Mouse (Mus musculus) ES-CJ7 (cell line): ENCODE data around the gene Rbp4.
A peak's percentile ranks its signal among the peaks of the same experiment; 100 is the strongest.

Experiments
- DNase-seq: peaks from one replicate; pipeline ENCODE4 v3.0.0; 2011; ENCODE audit warnings: low read depth, low spot score

Rbp4 gene

DNA sequence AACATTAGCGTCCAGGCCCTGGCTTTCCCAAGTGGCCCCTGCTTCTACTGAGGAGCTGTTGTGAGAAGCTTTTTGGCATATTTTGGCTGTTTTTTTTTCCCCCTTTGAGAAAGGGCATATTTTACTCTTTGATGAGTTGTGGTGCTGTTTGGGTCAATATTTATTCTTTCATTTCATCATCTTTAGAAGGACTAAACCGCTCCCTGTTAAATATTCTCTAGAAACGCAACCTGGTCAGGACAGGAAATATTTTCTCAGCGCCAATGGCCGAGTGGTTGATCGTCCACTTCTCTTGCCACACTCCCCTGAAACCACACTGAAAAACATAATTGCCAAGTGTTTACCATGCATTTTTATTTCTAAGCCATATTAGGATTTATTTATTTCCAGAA is at the start of gene Rbp4:
Gene Rbp4 (minus strand): TSS at position 63 of the 392 bp plus-strand sequence.
- DNase-seq, result no peak

DNA sequence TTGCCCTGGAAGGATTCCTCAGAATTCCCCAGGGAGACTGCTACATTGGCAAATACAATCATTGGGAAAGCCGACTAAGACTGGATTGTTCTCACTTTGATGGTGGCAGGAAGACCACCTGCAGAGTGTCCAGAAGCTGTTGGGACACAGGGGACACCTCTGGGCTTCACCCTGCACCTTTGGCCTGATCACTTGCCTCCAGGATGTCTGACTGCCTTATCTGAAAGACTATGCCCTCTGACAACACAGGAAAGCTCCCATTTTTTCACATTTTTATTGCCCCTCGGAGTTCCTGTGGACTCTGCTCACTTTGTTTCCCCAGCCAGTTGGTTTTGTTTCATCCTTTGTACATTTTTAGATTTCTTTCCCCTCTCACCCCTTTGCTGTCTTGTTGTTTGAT is 39.6 kb upstream of the Rbp4 start:
- DNase-seq, result no peak

DNA sequence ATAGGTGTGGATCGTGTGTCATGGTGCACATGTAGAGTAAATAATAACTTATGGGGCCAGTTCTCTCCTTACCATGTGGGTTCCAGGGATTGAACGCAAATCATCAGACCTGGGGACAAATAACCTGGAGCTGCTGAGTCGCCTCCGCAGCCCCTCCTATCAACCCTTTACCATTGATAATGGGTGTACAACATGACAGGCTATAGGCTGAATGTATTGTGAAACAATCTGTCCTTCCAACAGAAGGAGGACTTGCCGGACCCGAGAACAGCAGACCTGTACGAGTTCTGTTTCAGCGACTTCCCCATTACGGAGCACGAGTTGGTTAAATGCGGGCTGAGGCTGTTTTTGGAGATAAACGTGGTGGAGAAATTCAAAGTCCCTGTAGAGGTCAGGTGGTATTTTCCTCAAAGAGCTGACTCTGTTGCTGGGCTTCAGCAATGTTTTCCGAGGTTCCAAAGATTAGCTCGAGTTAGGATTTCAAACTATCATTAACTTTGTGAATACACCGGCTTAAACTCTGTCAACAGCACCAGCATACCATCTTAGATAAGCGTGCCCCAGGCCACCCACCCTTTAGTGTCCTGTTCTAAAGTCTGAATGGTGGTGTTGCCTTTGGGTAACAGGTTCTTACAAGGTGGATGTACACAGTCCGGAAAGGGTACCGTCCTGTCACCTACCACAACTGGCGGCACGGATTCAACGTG is 36.7 kb upstream of the Rbp4 start:
- DNase-seq, result no peak

DNA sequence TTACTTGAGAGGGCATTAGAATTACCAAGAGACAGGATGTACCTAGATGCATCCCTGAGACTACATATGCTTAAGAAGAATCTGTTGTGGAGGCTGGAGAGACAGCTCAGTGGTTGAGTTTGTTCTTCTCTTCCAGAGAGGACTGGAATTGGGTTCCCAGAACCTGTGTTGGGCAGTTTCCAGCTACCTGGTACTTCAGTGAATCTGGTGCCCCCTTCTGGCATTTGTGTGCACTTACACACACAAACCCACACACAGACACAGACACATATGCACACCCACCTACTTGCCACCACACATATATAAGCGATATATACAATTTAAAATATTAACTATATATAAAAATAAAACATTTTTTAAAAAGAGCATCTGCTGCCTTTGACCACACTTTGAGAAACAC is 31.2 kb upstream of the Rbp4 start:
- peak; percentile 69 for DNase-seq

DNA sequence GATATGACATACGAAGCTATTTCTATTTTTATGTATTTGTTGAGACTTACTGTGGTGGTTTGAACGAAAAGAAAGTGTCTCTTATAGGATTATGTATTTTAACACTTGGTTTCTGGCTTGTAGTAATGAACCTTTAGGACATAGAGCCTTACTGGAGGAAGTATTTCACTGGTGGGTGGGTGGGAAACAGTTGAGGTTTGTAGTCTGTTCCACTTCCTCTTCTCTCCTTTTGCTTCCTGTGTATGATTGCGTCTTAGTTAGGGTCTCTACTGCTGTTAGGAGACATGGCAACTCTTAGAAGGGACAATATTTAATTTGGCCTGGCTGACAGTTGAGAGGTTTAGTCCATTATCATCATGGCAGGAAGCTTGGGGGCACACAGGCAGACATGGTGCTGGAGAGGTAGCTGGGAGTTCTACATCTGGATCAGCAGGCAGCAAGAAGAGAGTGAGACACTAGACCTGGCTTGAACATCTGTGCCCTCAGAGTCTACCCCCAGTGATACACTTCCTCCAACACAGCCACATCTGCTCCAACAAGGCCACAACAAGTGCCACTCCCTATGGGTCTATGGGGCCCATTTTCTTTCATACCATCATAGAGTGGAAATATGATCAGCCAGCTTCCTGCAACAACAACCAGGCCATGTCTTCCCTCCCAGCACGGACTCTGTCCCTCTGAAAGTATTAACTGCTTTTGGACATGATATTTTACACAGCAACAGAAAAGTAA is 18.6 kb upstream of the Rbp4 start:
- no peak for DNase-seq

- no peak for DNase-seq
Measured at GRCm38 (mm10) chr19:38134806-38135205, 9.7 kb upstream of the Rbp4 start.

DNA sequence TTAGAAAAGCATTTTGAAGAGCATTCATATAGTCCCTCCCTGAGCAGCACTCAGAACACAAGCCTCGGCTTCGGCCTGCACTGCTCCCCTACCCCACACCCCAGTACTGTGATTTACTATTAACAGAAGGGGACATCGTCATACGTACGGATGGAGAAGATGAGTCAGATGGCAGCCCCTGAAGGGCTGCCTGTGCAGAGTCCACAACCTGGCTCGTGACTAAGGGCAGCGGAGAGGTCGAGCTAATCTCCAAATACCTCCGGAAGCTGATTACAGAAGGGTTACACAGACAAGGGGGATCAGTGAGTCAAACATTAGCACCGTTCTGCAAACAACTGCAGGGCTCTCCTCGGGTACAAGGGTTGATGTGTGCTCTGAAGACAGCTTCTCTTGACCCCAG is 8.9 kb upstream of the Rbp4 start:
- DNase-seq, result no peak

GRCm38 (mm10) chr19:38132481-38132880 is 7.4 kb upstream of the Rbp4 start, which contains the start of gene Pde6c:
Pde6c (plus strand) TSS chr19:38132781.
- no peak for DNase-seq

- DNase-seq, result no peak
Measured at GRCm38 (mm10) chr19:38126656-38127055, 1.6 kb upstream of the Rbp4 start.

DNA sequence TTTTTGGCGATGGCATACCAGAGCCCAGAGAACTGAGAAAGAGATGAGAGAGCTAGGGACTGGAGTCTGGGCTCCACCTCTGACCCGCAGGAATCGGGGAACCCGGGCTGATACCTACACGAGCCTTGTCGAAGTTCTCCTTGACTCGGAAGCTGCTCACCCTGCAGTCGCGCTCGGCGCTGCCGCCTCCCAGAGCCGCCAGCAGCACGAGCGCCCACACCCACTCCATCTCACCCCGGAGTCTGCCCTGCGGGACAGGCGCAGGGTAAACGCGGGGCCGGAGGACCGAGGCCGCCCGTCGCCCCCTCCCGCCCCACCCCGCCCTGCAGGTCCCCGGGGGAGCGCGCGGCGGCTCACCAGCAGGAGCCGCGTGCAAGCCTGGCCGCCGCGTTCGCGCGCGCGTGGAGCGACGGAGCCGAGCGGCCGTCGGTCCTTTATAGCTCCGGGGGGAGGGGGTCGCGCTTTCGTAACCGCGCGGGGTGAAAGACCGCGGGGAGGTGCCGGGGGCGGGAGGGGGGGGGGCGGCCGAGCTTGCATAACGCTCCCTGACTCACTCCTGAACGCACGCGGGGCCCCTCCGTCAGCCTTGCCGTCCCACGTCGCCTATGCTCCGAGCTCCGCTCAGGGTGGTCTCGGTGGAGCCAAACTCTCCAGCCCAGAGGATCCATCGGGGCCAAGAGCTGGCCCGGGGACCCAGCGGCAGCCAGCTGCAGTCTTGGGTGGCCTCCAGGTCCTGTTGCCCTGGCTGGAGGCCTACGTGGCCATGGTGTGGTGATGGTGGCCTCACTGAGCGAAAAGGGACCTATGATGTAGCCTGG is 471 bp downstream of the Rbp4 start:
- DNase-seq, result peak; percentile 33

DNA sequence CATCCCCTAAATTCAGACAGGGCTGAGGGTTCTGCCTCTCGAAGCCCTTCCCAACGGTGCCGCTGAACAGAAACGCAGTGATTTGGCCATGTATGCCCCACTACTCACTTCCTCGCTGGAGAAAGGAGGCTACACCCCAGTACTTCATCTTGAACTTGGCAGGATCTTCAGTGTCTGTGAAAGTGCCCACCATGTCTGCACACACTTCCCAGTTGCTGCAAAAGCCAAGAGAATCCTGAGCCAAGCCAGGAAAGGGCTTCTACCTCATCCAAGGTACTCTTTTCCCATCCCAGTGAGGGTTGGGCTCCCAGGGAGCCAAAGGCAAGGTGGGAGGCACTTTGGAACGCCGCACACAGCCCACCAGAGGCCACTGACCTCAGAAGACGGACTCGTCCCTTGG is 1.2 kb downstream of the Rbp4 start:
- peak; percentile 5 for DNase-seq

- DNase-seq, result no peak
Measured at GRCm38 (mm10) chr19:38120123-38120760, 4.8 kb downstream of the Rbp4 start.

GRCm38 (mm10) chr19:38114834-38115491 is 10.1 kb downstream of the Rbp4 start:
- no peak for DNase-seq

GRCm38 (mm10) chr19:38112575-38112974 is 12.5 kb downstream of the Rbp4 start:
- DNase-seq, result no peak

- DNase-seq, result no peak
Measured at GRCm38 (mm10) chr19:38111056-38111455, 14.0 kb downstream of the Rbp4 start.

GRCm38 (mm10) chr19:38109506-38110242 is 15.4 kb downstream of the Rbp4 start:
- DNase-seq, result peak; percentile 25

- DNase-seq, result no peak
Measured at GRCm38 (mm10) chr19:38107871-38108270, 17.2 kb downstream of the Rbp4 start.

GRCm38 (mm10) chr19:38096858-38097758 is 28.0 kb downstream of the Rbp4 start, which contains the start of gene Ffar4:
Ffar4 (plus strand) TSS chr19:38097071.
- peak; percentile 21 for DNase-seq

- DNase-seq, result peak; percentile 73
Measured at GRCm38 (mm10) chr19:38096231-38096630, 28.9 kb downstream of the Rbp4 start.
